Mouse (Mus musculus) spleen, adult 18-20 months (tissue): ENCODE data around the gene Ebpl.

Experiments used
- DNase-seq, 2 experiments: peaks; one replicate each; pipeline ENCODE4 v3.0.0; 2022; ENCODE audit warnings: mixed read lengths in 2 of 2

The Ebpl gene

DNA sequence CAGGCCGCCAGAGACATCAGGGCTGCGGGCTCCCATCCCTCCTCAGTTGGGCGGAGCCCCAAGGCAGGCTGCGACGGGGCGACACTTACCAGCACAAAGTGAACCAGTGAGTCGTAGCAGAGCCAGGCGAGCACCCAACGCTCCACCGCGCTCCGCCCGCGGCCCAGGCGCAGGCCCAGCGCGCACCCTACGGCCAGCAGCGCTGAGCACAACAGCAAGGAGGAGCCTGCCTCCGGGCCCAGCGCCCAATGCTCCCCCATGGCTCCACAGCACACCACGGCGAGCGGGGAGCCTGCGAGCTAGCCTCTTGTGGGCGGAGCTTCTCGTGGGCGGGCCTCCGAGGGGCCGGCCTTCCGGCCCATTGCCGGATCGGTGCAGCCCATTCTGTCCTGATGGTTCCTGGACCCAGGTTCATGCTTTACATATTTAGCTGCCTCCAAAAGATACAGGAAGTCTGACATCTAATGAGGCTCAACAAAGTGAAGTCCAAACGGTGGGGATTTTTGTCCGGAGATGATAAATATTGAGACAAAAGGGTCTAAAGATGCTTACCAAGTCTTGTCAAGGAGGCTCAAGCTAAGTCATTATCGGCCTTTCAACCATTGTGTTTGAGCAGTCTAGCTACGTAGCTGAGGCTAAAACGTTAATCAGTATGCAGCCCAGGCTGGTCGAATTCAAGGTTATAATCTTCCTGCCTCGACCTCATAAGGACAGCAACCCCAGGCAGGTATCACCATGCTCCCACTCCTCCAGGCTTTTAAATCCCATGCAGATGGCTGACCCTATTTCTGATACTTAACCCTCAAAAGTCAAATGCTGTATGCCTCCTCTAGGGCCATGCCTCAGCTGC, at the start of gene Ebpl:
TSS of gene Ebpl (minus strand) at position 309 of the 850 bp plus-strand sequence.
- peak; percentile 84 to 92 for DNase-seq

DNA sequence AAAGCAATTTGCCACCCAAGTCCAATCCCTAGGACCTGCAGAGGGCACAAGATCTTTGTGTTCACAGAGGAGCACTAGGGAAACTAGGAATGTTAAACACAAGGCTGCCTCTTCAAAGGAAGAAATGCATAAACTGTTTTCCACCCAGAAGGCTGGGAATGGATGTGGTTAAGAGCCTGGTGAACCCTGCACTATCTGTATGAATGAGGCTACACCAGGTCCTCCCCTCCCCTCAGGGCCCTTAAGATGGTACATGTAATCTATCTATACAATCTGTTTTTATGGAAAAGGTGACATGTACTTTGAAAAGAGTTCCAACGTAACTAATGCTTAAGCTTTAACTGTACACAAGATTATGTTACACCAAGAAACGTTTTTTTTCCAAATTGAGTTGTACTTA, 49.8 kb upstream of the Ebpl start:
- no peak for DNase-seq

DNA sequence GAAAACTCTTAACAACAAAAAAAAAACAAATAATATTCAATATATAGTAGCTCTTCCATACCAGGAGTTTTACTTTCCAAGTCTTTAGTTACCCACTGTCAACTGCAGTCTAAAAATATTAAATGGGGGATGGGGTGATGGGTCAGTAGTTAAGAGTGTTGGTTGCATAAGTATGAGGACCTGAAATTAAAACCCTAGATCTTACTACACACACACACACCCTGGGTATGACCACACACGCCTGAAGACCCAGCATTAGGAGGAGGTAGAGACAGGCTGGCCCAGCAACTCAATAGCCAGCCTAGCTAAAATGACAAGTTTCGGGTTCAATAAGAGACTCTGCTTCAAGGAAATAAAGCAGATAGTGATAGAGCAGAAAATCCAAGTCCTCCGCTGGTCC, 46.8 kb upstream of the Ebpl start:
- no peak for DNase-seq

DNA sequence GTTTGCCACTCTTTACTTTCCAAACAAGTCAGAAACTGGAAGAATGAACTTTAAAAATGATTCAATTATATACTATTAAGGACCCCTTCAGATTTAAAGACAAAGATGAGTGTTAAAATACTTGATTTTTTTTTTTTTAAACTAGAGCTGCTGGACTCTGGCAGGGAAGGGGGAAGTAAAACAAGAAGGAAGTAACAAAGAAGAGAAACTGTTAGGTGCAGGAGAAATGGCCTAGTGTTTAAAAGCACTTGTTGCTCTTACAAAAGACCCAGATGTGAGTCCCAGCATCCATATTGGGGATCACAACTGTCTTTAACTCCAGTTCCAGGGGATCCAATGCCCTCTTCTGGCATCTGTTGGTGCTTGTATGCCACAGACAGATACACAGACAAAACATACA, 45.5 kb upstream of the Ebpl start:
- DNase-seq: no peak

DNA sequence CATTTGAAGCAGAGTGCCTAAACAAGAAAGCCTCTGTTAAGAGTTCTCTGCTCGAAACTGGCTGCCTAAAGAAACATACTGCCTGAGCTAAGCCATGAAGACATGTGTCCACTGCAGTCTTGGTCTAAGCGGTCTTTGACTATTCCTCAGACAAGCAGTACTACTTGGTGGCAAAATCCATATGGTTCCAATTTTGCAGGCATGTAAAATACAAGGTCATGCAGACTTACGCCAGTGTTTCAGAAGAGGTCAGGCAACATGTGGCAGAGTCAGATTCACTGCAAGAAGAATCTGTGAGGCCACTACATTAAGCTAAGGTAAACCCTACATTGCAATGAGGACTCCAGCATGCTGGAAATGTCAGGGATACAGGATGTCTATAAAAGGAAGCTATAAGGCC, 44.7 kb upstream of the Ebpl start:
- no peak for DNase-seq

DNA sequence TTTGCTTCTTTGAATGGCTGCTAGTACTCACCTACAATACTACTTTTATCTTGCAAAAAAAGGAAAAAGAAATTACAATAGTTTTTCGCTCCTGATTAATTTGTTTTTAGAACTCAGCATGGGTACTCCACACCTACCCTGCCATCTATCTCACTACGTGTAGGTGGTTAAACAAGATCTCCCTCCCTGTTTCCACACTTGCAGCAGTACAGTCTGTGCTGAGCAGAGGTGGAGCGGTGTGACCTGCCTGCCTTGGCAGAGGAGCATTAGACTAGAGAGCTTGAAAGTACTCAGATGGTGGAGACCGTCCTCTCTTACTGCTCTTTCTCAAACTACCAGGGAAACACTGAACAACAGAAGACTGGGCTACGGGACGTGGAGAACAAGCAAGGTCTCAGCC, 34.5 kb upstream of the Ebpl start:
- no peak for DNase-seq

DNA sequence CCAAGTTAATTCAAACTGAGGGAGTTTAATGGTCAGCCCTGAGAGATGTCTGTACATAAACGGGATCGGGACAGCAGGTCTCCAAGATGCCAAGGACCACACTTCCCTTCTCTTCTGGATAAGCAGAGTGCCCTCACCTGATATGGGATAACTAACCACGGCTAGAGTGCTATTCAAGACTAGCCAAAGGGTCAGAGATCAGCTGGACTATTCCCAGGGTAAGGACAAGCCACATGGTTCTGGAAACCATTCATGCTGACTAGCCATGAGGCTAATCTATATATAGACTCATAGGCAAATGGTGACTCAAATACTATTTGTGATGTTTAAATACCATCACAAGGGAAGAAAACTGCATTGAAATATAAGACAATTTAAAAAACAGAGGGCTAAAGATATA, 30.3 kb upstream of the Ebpl start:
- DNase-seq: no peak

DNA sequence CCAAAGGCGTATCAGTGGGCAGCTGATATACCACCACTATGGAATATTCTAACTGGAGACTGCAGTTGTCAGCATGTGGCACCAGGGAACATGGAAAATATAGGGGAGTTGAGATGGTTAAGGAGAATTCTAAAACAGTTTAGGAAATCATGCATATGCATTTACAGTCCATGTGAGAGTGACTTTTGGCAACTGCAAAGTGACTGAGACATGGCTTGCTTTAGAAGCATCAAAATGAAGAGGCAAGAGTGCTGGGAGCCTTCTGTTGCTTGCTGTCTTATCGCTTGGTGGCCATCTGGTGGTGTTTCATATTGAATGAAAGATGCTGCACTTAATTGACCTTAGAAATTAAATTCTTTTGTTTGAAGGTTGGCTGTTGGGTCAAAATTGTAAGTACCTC, 7.1 kb upstream of the Ebpl start:
- DNase-seq: no peak

DNA sequence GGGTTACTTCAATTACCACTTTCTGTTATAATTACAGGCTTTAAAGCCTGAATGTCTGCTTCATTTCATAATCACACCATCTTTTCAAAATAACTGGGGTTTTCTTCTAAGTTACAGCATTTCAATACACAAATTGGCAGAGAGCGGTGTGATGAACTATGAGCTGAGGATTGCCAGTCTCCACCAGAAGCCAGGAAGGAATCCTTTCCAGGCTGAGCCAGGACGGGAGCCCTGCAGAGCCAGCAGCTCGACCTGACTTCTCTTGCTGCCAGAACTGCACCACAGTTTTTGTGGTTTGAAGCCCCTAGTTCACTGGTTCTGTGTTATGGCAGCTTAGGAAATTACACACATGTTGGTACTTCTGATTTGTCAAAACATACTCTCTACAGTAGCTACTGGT, 4.4 kb upstream of the Ebpl start:
- no peak for DNase-seq

DNA sequence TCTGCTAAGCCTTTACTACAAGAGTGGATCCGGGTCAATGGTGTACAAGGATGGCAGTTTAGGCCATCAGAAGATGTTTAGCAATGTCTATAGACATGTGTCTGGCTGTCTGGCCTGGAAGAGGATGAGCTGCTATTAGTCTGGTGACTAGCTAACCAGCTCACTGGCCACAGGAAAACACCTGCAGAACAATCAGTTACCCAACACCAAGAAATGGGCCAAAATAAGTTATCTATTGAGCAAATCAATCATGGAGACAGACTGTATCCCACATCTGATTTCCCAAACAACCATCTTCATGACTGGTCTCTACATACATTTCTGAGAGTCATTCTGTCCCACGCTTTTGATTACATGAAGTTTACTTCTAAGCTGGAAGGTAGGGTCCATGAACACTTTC, 3.5 kb upstream of the Ebpl start:
- no peak for DNase-seq

DNA sequence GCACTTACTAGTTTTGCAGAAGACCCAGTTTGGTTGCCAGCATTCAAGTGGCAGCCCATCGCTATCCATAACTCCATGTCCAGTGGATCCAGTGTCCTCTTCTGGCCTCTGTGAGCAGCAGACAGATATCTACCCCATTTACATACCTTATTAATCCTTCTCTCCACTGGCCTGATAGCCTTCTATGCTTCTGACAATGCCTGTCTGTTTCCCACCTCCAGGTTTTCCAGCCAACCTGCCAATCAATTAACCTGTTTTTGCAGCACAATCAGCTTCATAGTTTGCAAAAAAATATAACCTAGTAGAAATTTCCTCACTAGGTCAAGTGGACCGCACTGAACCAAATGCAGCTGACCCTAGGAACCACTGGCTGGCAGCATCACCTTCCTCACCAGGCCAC, 2.0 kb upstream of the Ebpl start:
- DNase-seq: no peak

DNA sequence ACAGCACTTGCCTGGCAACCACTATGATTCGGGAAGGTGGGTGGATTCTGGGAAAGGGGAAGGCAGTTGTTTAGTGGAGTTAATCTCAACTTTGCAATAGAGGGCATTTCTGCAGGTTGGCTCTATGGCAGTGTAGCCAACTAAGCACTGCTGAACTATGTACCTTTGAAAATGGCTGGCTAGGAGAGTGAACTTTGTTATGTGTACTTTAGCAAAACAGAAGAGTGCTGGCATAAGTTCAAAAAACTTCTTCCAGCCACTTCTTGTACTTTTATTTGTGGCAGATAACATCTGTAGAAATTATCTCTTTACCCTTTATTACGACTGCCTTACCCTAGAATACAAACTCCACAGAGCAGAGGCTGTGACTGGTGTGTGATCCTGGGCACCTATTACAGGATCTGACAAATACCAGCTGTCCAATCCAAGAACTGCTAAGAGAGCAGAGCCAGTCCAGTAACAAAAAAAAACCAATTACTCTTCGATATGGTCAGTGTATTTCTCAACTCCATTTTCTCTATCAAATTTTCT, 807 bp upstream of the Ebpl start:
- DNase-seq: no peak

DNA sequence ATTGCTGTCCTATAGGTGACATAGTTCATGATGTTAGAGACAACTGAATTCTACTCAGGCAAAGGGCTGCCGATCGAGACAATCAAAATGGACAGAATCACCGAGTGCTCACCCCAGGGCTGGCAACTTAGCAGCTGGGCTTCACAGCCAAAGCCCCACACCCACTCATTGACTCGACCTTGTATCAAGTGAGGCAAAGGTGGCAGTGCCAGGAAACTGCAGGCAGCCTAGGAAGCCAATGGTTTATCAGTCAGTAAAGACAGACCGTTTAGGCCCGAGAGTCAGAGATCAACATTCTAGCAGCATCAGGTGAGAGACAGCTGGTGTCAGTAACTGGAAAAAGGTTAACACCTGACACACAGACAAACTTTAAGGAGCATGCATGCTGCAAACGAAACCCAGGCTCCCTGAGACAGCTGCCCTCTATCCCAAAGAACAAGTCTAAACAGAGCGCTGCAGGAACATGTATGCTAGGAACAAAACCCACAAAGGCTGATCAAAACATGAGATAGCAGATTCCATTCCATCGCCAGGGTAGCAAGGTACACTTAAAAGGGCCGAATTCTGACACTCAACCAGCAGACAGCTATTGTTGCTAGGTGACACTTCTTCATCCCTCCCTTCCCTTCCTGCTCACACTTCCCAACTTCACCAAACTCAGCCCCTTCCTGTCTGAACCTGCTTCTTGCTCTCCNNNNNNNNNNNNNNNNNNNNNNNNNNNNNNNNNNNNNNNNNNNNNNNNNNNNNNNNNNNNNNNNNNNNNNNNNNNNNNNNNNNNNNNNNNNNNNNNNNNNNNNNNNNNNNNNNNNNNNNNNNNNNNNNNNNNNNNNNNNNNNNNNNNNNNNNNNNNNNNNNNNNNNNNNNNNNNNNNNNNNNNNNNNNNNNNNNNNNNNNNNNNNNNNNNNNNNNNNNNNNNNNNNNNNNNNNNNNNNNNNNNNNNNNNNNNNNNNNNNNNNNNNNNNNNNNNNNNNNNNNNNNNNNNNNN, 5.7 kb downstream of the Ebpl start:
- DNase-seq: no peak

DNA sequence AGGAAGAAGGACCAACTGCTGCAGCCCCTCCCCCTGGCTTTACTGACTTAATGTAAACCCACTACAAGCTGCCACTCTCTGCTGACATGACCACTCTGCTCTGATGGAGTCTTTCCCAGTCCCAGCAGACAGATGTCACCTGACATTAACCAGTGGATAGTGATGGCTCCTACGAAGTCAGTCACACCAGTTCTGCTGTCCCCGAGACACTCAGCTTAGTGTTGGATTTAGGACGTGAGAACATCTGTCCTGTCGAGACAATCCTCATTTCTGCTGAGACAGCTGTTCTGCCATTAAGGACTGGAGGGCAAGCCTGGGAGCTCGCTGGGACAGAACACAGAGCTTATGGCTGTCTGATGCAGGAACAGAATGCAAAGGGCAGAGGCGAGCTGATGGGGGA, 9.4 kb downstream of the Ebpl start:
- DNase-seq: no peak

DNA sequence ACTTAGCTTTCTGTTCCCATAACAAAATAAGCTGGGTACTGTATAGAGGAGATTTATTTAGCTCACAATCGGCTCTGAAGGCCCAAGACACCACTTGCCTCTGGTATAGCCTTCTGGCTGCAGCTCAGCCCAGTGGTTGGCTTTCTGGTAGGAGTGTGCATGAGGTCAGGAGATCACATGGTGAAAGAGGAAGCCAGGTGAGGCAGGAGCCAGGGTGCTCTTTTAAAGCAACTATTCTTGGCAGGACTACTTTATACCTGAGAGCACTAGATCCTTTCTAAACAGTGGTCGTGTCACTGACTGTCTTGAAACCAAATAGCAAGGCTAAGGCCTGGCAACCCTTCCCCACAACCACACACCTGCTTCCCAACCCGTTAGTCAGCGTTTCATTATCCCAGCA, 10.4 kb downstream of the Ebpl start:
- no peak for DNase-seq

DNA sequence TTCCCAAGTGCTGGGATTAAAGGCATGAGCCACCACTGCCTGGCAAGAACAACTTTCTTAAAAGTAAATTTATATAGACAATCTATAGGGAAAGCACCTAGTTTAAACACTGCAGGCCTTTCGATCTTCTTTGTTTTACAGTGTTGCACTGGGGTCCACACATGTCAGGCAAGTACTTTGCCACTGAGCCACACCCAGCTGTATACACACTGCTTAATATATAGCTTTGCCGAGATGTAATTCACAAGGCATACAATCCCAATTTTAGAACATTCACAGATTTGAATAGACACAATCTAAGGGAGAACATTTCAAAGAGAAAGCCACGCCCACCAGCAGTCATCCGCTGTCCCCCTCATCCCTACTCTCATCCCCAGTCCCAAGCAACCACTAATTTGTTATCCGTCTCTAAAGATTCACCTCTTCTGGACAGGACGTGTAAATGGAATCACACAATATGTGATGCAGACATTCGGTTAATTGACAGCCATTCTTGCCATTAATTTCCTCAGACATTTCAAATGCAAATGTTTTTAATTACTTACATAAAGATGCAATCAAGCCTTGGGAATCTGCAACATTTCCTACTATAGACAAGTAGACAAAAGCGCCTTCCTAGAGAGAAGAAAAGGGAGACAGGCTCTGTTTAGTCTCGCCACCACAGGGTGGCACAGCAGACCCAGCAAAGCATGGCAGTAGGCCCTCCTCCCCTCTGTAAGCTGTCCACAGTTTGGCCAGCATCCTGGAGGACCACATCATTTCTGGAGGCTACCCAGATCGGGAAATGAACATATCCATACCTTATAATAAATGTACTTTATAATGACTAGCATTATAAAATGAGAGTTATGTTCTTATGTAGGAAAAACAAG, 13.2 kb downstream of the Ebpl start:
- DNase-seq: no peak

DNA sequence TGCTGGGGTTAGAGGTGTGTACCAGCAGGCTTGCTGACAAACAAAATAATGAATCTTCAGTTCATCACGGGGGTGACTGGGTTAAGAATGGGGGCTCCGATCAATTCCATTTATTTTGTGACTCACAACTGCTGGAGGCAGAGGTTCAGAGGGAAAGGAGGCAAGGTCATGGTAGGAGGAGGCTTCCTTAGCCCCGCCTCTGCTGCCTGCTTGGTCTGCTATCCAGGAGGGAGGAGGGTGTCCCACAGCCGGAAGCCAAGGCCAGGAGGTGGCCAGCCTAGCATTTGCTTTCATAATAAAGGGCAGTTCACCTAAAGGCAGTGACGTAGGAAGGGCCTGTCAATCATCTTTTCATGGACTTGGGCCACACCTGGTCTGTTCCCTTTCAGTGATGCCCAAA, 15.6 kb downstream of the Ebpl start:
- no peak for DNase-seq

DNA sequence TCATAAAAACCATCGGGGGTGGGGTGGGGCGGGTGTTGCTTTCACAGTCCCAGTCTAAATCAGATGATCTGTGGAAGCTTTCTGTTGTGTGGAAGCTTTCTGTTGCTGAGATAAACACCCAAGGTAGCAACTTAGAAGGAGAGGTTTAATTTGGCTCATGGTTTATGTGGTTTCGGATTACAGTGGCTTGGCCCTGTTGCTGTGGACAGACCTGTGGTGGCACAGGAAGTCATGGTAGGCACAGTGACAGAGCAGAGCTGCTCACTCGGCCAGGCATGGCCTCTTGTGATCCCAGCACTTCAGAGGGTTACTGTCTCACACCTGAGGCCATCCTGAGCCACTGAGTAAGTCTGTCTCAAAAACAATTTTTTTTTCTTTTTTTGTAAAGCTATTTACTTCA, 20.9 kb downstream of the Ebpl start:
- no peak for DNase-seq

DNA sequence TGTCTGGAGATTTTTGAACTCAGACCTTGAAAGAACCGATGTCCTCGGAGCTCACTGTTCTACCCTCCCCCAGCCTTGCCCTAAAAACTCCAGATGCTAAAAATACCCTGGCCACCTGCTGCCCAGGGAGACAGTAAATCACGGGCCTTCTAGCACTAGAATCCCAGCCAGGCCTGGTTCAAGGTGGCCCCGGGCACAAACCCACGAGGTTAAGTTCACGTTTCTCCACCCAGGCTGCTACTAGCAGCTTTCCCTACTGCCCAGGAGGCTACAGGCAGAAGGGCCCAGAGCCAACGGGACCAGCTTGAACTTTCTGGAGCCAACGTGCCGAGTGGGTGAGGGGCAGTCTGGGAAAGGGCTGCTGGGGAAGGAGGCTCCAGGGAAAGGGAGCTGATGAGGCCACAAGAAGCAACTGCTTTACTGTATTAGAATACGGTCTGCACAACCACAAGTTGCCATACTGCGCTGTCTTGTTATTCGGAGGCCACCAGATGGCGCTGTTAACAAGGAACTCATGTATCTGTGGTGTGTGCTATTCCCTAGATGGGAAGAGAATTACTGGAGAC, 29.2 kb downstream of the Ebpl start:
- peak; percentile 25 to 78 for DNase-seq

DNA sequence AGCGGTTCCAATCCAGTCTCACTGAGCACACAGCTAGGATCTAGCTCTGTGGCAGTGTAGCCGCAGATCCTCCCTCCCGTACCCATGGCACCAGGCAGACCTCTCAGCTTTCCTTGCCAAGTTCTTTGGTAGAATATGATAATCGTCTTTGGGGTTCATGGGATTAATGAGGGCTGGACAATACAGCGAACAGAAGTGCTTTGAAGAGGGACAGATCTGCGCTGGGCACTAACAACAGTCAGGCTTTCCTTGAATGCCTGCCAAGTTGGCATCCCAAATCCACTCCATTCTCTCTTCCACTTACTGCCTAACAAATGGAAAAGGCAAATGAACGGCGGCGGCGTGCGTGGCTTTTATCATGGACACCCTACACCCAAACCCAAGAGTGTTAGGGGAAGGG, 29.6 kb downstream of the Ebpl start:
- DNase-seq: no peak

DNA sequence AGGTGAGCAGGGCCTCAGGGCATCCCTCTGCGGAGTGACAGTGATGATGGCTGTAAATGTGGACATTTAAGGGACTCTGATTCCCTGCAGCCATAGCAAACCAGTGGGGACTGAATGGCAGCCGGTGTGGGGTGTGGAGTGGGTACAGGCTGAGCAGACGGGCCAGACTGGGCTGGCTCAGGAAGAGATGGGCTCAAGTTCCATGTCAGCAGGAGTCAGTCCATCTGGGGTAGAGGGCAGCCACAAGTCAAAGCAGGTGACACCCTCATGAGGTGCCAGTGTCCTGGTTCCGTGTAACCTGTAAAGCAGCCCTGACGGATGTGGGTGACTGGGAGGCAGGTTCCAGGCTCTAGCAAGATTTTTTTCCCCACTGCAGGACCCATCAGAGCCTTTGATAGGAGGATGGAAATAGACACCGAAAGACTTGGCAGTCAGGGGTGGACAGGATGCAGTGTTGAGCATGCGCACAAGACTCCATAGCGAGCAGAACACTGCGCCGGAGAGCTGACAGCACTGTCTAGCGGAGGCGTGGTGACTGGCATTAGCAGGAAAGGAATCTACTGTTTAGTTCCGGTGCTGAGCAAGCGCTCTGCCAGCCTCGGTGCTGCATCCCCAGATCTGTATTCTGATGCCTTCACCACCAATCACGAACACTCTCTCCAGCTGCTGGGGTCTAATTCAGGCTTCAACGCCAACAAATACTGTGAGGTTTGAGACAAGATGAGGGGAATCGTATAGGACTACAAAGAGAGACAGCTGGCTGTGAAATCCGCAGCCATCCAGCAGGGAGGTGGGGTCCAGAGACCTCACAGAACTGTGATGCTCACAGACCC, 32.4 kb downstream of the Ebpl start:
- DNase-seq: peak; percentile 30 to 45
